Mouse (Mus musculus): Measurements from ENCODE around the gene Cdh8.

GRCm38 (mm10) chr8:99419726-99420125 lies 3.5 kb upstream of the Cdh8 start:
- no peak for TF ChIP-seq MAX (IDR thresholded peaks at IDR 0.05; ENCODE audit: low read length)
- TF ChIP-seq CTCF (IDR thresholded peaks at IDR 0.05 in 2 of 3, conservative IDR thresholded peaks at IDR 0.05 in 1 of 3; ENCODE audit: control insufficient read depth in 1 of 3, insufficient read depth in 1 of 3, low read depth in 2 of 3, low read length in 3 of 3, poor library complexity in 1 of 3, severe bottlenecking in 1 of 3) = peak in 2 of 3 experiments; percentile 50 to 54; a peak in 4 of 6 replicates
- TF ChIP-seq HCFC1 (IDR thresholded peaks at IDR 0.05; ENCODE audit: low read depth, low read length) = no peak
